Mouse (Mus musculus) E14TG2a.4 (cell line): ENCODE measurements around the gene Clpx.

Experiments
- CTCF ChIP-seq: conservative IDR thresholded peaks from 2 replicates; pipeline ENCODE4 v1.5.1; 2014; ENCODE audit warnings: low read length
- NANOG ChIP-seq: IDR thresholded peaks from 2 replicates; pipeline ENCODE4 v1.6.1; 2014; ENCODE audit warnings: borderline replicate concordance, low read length, mixed read lengths
- POU5F1 ChIP-seq: IDR thresholded peaks from 2 replicates; pipeline ENCODE4 v1.6.1; 2014; ENCODE audit warnings: low read length, borderline replicate concordance

GRCm38 (mm10) chr9:65347112-65347850 lies 53.2 kb downstream of the Clpx start:
- no peak for TF ChIP-seq CTCF
- TF ChIP-seq NANOG, result no peak
- no peak for TF ChIP-seq POU5F1
